Mouse (Mus musculus): ENCODE results near the gene Rhobtb1. TPM values are rescaled to one million over a fixed set of nuclear protein-coding genes. Genes with fewer than 3 reads are reported as not detected.

The Rhobtb1 gene
- polyA plus RNA-seq, 1 experiment = 10.8 TPM

DNA sequence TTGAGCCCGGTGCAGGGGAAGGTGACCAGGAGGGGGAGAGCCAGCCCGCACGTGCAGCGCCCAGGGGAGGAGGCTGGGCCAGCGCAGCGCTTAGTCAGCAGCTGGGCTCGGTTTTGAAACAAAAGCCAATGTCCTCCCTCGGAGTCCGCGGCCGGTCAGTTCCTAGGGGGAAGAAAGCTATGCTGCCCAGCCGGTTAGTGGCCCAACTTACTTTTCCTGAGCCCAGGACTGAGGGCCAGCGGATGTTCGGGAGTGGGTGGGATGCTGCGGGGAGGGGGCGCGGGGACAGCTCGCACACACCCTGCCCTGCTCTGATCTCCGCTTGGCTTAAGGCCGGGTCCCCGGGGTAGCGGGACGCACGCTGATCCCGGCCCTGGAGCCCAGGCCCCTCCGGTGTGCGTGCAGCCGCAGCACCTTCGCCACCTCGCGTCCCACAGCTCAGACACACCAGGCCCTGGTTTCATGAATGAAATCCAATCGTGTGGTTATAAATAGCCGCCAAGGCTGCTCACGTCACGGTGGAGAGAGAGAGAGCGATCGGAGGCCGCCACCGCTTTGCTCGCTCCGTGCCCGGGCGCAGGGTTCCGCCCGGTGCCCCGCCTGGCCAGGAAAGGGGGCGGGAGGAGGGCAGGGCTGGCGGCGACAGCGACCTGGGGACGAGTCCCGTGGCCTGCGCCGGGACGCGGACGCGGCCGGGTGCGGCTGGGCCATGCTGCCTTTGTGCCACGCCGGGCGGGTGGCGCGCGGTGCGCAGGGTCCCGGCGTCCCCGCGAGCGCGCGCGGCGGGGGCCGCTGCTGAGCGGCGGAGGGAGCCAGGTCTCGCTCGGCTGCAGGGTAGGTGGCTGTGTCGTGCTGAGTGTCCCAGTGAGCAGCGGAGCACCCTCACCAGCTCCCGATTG, 61.6 kb downstream of the Rhobtb1 start, which contains the start of gene A930033H14Rik:
TSS of gene A930033H14Rik (minus strand) at position 557 of the 899 bp plus-strand sequence.
- Histone ChIP-seq H3K4me3 (ENCODE audit: extremely low read depth, insufficient read depth, insufficient read length) (peak within 1 kb of the TSS; percentile 68), H3K36me3 (ENCODE audit: control insufficient read depth, insufficient read depth, low read length) (no peaks in the 10 kb centered on the region), H3K4me1 (ENCODE audit: control insufficient read depth, insufficient read depth, insufficient read length) (peaks cover 14% of the 10 kb centered on the region; the same call in 1 of the 2 replicates), H3K27ac (ENCODE audit: insufficient read depth, low read length) (peak within 1 kb of the TSS; percentile 74), H3K27me3 (ENCODE audit: control insufficient read depth, insufficient read depth, low read length) (peaks cover 7% of the 10 kb centered on the region; the same call in 1 of the 2 replicates)
- under 1% methylated on average over 78 of the region's 84 CpGs for WGBS
- peak in 1 of 2 experiments; percentile 62 for DNase-seq (ENCODE audit: low read depth in 1 of 2, low spot score in 2 of 2)
- no peak for TF ChIP-seq POLR2A (IDR thresholded peaks at IDR 0.05; ENCODE audit: low read depth, low read length)
- TF ChIP-seq CTCF (IDR thresholded peaks at IDR 0.05; ENCODE audit: extremely low read depth, insufficient read depth, insufficient read length, insufficient replicate concordance) = no peak

DNA sequence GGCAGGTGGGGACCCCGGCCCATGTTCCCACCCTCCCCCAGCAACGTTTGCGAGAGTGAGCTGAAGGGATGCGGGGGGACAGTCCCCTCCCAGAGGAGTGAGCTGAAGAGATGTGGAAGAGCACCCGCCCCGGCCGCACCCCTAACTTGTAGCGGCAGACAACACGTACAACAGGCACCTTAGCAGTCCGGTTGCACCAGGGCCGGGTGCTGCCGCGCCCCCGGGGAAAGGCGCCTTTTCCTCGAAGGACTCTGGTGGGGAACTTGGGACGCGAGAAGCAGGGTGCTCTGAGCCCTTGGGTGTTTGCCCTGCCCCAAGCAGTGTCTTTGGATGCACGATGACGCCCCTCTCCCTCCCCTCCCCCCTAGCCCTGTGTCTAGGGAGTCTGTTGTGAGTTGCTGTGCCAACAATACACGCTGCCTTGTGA, 62.2 kb downstream of the Rhobtb1 start:
- peak in 1 of 2 experiments; percentile 25 for DNase-seq (ENCODE audit: low read depth in 1 of 2, low spot score in 2 of 2)
- peak overlapping the region; percentile 74 for H3K27ac ChIP-seq (ENCODE audit: insufficient read depth, low read length)

GRCm38 (mm10) chr10:69213986-69214385, 62.8 kb downstream of the Rhobtb1 start:
- 0 out of 2 replicates have a peak overlapping the region, but pooled peaks have one; percentile 74 for H3K27ac ChIP-seq (ENCODE audit: insufficient read depth, low read length)
- H3K36me3 ChIP-seq (ENCODE audit: control insufficient read depth, insufficient read depth, low read length) = no peaks in the 10 kb centered on the region
- DNase-seq (ENCODE audit: low read depth in 1 of 2, low spot score in 2 of 2) = no peak
- 47% methylated on average over 5 of the region's 5 CpGs for whole genome bisulfite sequencing
- peaks cover 14% of the 10 kb centered on the region; the same call in 1 of the 2 replicates for H3K4me1 ChIP-seq (ENCODE audit: control insufficient read depth, insufficient read depth, insufficient read length)
- peaks cover 7% of the 10 kb centered on the region; the same call in 1 of the 2 replicates for H3K27me3 ChIP-seq (ENCODE audit: control insufficient read depth, insufficient read depth, low read length)
- no peak for TF ChIP-seq CTCF (IDR thresholded peaks at IDR 0.05; ENCODE audit: extremely low read depth, insufficient read depth, insufficient read length, insufficient replicate concordance)
- TF ChIP-seq POLR2A (IDR thresholded peaks at IDR 0.05; ENCODE audit: low read depth, low read length) = no peak
- no peak overlapping the region for H3K4me3 ChIP-seq (ENCODE audit: extremely low read depth, insufficient read depth, insufficient read length)

More for the DNA sequence above, 62.2 kb downstream of the Rhobtb1 start:
- Histone ChIP-seq H3K36me3 (ENCODE audit: control insufficient read depth, insufficient read depth, low read length) (no peaks in the 10 kb centered on the region), H3K27me3 (ENCODE audit: control insufficient read depth, insufficient read depth, low read length) (peaks cover 7% of the 10 kb centered on the region; the same call in 1 of the 2 replicates), H3K4me1 (ENCODE audit: control insufficient read depth, insufficient read depth, insufficient read length) (peaks cover 14% of the 10 kb centered on the region; the same call in 1 of the 2 replicates), H3K4me3 (ENCODE audit: extremely low read depth, insufficient read depth, insufficient read length) (peak overlapping the region; percentile 68)
- TF ChIP-seq CTCF (IDR thresholded peaks at IDR 0.05; ENCODE audit: extremely low read depth, insufficient read depth, insufficient read length, insufficient replicate concordance) = no peak
- TF ChIP-seq POLR2A (IDR thresholded peaks at IDR 0.05; ENCODE audit: low read depth, low read length) = no peak
- WGBS = under 1% methylated on average over 21 of the region's 21 CpGs

DNA sequence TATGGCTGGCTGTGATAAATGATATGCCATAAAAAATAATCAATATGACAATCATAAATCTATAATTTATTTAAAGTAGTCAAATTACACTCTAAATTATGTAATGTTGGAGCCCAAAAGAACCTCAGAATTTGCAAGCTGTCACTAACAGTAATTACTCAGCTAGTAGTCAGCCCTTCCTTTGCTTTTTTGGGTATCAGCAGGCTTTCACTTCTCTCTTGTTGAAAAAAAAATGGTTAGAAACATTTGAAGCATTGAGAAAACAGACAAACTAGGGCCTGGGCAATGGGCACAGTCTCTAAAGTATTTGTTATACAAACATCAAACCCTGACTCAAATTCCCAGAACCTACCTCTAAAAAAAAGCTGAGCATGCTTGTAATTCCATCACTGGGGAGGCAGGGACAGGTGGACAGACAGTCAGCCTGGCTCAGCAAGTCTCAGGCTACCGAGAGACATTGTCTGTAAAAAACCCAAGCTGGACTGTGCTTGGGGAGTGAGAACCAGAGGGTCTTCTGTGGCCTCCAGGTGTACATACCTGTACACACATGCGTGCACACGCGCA, 66.0 kb downstream of the Rhobtb1 start:
- Histone ChIP-seq H3K27ac (ENCODE audit: insufficient read depth, low read length) (no peak overlapping the region), H3K27me3 (ENCODE audit: control insufficient read depth, insufficient read depth, low read length) (peaks cover 7% of the 10 kb centered on the region; the same call in 1 of the 2 replicates), H3K36me3 (ENCODE audit: control insufficient read depth, insufficient read depth, low read length) (no peaks in the 10 kb centered on the region), H3K4me3 (ENCODE audit: extremely low read depth, insufficient read depth, insufficient read length) (no peak overlapping the region), H3K4me1 (ENCODE audit: control insufficient read depth, insufficient read depth, insufficient read length) (peaks cover 22% of the 10 kb centered on the region)
- 88% methylated on average over 4 of the region's 4 CpGs for WGBS
- no peak for TF ChIP-seq CTCF (IDR thresholded peaks at IDR 0.05; ENCODE audit: extremely low read depth, insufficient read depth, insufficient read length, insufficient replicate concordance)
- no peak for TF ChIP-seq POLR2A (IDR thresholded peaks at IDR 0.05; ENCODE audit: low read depth, low read length)
- no peak for DNase-seq (ENCODE audit: low read depth in 1 of 2, low spot score in 2 of 2)

- H3K4me1 ChIP-seq (ENCODE audit: control insufficient read depth, insufficient read depth, insufficient read length) = peaks cover 18% of the 10 kb centered on the region
- DNase-seq (ENCODE audit: low read depth in 1 of 2, low spot score in 2 of 2) = no peak
- 81% methylated on average over 14 of the region's 14 CpGs for WGBS
- H3K27me3 ChIP-seq (ENCODE audit: control insufficient read depth, insufficient read depth, low read length) = no peaks in the 10 kb centered on the region
- H3K4me3 ChIP-seq (ENCODE audit: extremely low read depth, insufficient read depth, insufficient read length) = no peak overlapping the region
- TF ChIP-seq CTCF (IDR thresholded peaks at IDR 0.05; ENCODE audit: extremely low read depth, insufficient read depth, insufficient read length, insufficient replicate concordance) (no peak), POLR2A (IDR thresholded peaks at IDR 0.05; ENCODE audit: low read depth, low read length) (no peak)
- H3K36me3 ChIP-seq (ENCODE audit: control insufficient read depth, insufficient read depth, low read length) = no peaks in the 10 kb centered on the region
- H3K27ac ChIP-seq (ENCODE audit: insufficient read depth, low read length) = no peak overlapping the region
These were observed 67.4 kb downstream of the Rhobtb1 start for GRCm38 (mm10) chr10:69218458-69219288.

DNA sequence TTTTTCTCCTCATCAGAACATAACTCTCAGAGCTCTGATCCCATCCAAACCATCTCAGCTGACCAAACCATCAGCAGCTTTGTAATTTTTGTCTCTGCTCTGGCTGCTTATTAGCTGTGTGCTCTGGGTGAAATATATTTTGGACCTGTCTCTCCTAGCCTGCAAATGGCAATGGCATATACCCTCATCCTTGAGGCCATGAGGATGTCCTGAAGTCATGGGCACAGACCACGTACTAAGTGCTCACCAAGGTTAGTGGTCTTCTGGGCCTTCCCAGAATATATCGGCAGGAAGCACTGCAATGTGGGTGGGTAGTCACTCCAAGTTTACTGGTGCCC, 68.0 kb downstream of the Rhobtb1 start:
- Histone ChIP-seq H3K27me3 (ENCODE audit: control insufficient read depth, insufficient read depth, low read length) (no peaks in the 10 kb centered on the region), H3K27ac (ENCODE audit: insufficient read depth, low read length) (no peak overlapping the region), H3K36me3 (ENCODE audit: control insufficient read depth, insufficient read depth, low read length) (no peaks in the 10 kb centered on the region), H3K4me1 (ENCODE audit: control insufficient read depth, insufficient read depth, insufficient read length) (peaks cover 14% of the 10 kb centered on the region), H3K4me3 (ENCODE audit: extremely low read depth, insufficient read depth, insufficient read length) (no peak overlapping the region)
- TF ChIP-seq CTCF (IDR thresholded peaks at IDR 0.05; ENCODE audit: extremely low read depth, insufficient read depth, insufficient read length, insufficient replicate concordance) = no peak
- no peak for TF ChIP-seq POLR2A (IDR thresholded peaks at IDR 0.05; ENCODE audit: low read depth, low read length)
- WGBS = 83% methylated on average over 2 of the region's 2 CpGs
- DNase-seq (ENCODE audit: low read depth in 1 of 2, low spot score in 2 of 2) = no peak
